Mouse (Mus musculus): Measurements from ENCODE around the gene Krr1.

- TF ChIP-seq MAX (IDR thresholded peaks at IDR 0.05), result no peak
- no peak for TF ChIP-seq CTCF (IDR thresholded peaks at IDR 0.05; ENCODE audit: control insufficient read depth, insufficient read depth, insufficient read length)
These were observed 23.5 kb downstream of the Krr1 start for GRCm38 (mm10) chr10:111995803-111996548.

All from C2C12 (cell line).